Mouse (Mus musculus) adrenal gland, adult 18-20 months (tissue): Measurements from ENCODE around the gene Actr1a. TPM values are rescaled to one million over a fixed set of nuclear protein-coding genes. Genes with fewer than 3 reads are reported as not detected.

Experiments
- DNase-seq, 2 experiments: peaks; one replicate each; pipeline ENCODE4 v3.0.0; 2021 to 2022; ENCODE audit warnings: low spot score in 2 of 2
- microRNA-seq, 2 experiments: library from miRNA; unstranded; fragments of <30 nt; microRNA quantifications; one replicate each; pipeline ENCODE4 v1.2.0; 2021; ENCODE audit warnings: borderline number of aligned reads in 2 of 2
- total RNA-seq, 2 experiments: library from RNA; stranded (reverse); gene quantifications; 1 replicate in 1 of 2; 2 replicates in 1 of 2; pipeline ENCODE4 v1.2.3; 2021

The Actr1a gene
- total RNA-seq, 2 experiments from 2014 or later: 121 to 122 TPM

GRCm38 (mm10) chr19:46328081-46329030, 67.2 kb downstream of the Actr1a start, which contains the start of gene Fbxl15:
Gene Fbxl15 (plus strand): TSS chr19:46328184.
- DNase-seq: peak; percentile 88 to 90

- no peak for DNase-seq
These were observed 68.0 kb downstream of the Actr1a start for GRCm38 (mm10) chr19:46327531-46328064.

Small RNAs within 50 kb of the gene (microRNA-seq; reads per million reads assigned to microRNA genes)
- gene Mir146b: 0.61 to 2.8 reads per million in 2 experiments

Other genes starting within 250 kb of the Actr1a start
- gene Pitx3, start 247.4 kb downstream of the Actr1a start, total RNA-seq: not detected
- 10 to 100 TPM; 67.8 to 82.5 TPM for gene Gbf1, start 243.2 kb downstream of the Actr1a start, total RNA-seq
- 10 to 100 TPM; 40.4 to 42.8 TPM for gene Nfkb2, start 91.4 kb downstream of the Actr1a start, total RNA-seq
- gene Psd, start 68.6 kb downstream of the Actr1a start, total RNA-seq: 1 to 10 TPM; 7.5 to 9.2 TPM
- gene Fbxl15, start 67.6 kb downstream of the Actr1a start, total RNA-seq: 10 to 100 TPM in 1 of 2 experiments, 1 to 10 TPM in 1; 8.8 to 10.3 TPM
- 10 to 100 TPM; 72.1 to 77.9 TPM for gene Cuedc2, start 57.0 kb downstream of the Actr1a start, total RNA-seq
- gene Mfsd13a, start 54.6 kb downstream of the Actr1a start, total RNA-seq: 1 to 10 TPM; 9.3 to 9.4 TPM
- 1 to 10 TPM; 1.2 TPM for gene 2310034G01Rik, start 45.4 kb downstream of the Actr1a start, total RNA-seq
- 10 to 100 TPM; 17.9 to 20.3 TPM for gene Sufu, start 1.1 kb upstream of the Actr1a start, total RNA-seq
- gene Trim8, start 106.0 kb upstream of the Actr1a start, total RNA-seq: 10 to 100 TPM; 46.5 to 56.8 TPM
- gene Arl3, start 177.4 kb upstream of the Actr1a start, total RNA-seq: 10 to 100 TPM; 56.9 to 64.9 TPM
- gene Sfxn2, start 177.6 kb upstream of the Actr1a start, total RNA-seq: 1 to 10 TPM; 8.1 to 8.3 TPM
- 100 to 1,000 TPM in 1 of 2 experiments, 10 to 100 TPM in 1; 86.9 to 179 TPM for gene Wbp1l, start 203.3 kb upstream of the Actr1a start, total RNA-seq